Mouse (Mus musculus): ENCODE results near the gene Sfxn1.

The Sfxn1 gene

GRCm38 (mm10) chr13:54071606-54072331, at the start of gene Sfxn1:
Gene Sfxn1 (plus strand): TSS chr13:54071869.
- DNase-seq (ENCODE audit: low spot score): peak; percentile 75

- DNase-seq (ENCODE audit: low spot score): no peak
Observed at GRCm38 (mm10) chr13:54023311-54023710, 48.4 kb upstream of the Sfxn1 start.

GRCm38 (mm10) chr13:54027079-54027478, 44.6 kb upstream of the Sfxn1 start:
- no peak for DNase-seq (ENCODE audit: low spot score)

- no peak for DNase-seq (ENCODE audit: low spot score)
Observed at GRCm38 (mm10) chr13:54033653-54034052, 38.0 kb upstream of the Sfxn1 start.

GRCm38 (mm10) chr13:54035541-54035940, 36.1 kb upstream of the Sfxn1 start:
- peak; percentile 35 for DNase-seq (ENCODE audit: low spot score)

GRCm38 (mm10) chr13:54037936-54038335, 33.7 kb upstream of the Sfxn1 start:
- DNase-seq (ENCODE audit: low spot score): no peak

- DNase-seq (ENCODE audit: low spot score): no peak
Observed at GRCm38 (mm10) chr13:54040256-54040655, 31.4 kb upstream of the Sfxn1 start.

GRCm38 (mm10) chr13:54048679-54049352, 22.9 kb upstream of the Sfxn1 start:
- no peak for DNase-seq (ENCODE audit: low spot score)

- DNase-seq (ENCODE audit: low spot score): peak; percentile 77
Observed at GRCm38 (mm10) chr13:54051641-54052040, 20.0 kb upstream of the Sfxn1 start.

GRCm38 (mm10) chr13:54054962-54055361, 16.7 kb upstream of the Sfxn1 start:
- peak; percentile 67 for DNase-seq (ENCODE audit: low spot score)

GRCm38 (mm10) chr13:54055448-54055861, 16.2 kb upstream of the Sfxn1 start, which contains the start of gene Drd1:
Gene Drd1 (minus strand): TSS chr13:54055705.
- DNase-seq (ENCODE audit: low spot score): peak; percentile 87

GRCm38 (mm10) chr13:54062068-54062467, 9.6 kb upstream of the Sfxn1 start:
- no peak for DNase-seq (ENCODE audit: low spot score)

GRCm38 (mm10) chr13:54063292-54063691, 8.4 kb upstream of the Sfxn1 start:
- DNase-seq (ENCODE audit: low spot score): peak; percentile 81

- no peak for DNase-seq (ENCODE audit: low spot score)
Observed at GRCm38 (mm10) chr13:54066081-54066746, 5.5 kb upstream of the Sfxn1 start.

- no peak for DNase-seq (ENCODE audit: low spot score)
Observed at GRCm38 (mm10) chr13:54067617-54068166, 4.0 kb upstream of the Sfxn1 start.

- DNase-seq (ENCODE audit: low spot score): no peak
Observed at GRCm38 (mm10) chr13:54071011-54071410, 658 bp upstream of the Sfxn1 start.

- no peak for DNase-seq (ENCODE audit: low spot score)
Observed at GRCm38 (mm10) chr13:54072526-54073057, 923 bp downstream of the Sfxn1 start.

GRCm38 (mm10) chr13:54073066-54073465, 1.4 kb downstream of the Sfxn1 start:
- DNase-seq (ENCODE audit: low spot score): no peak

GRCm38 (mm10) chr13:54073491-54073890, 1.8 kb downstream of the Sfxn1 start:
- no peak for DNase-seq (ENCODE audit: low spot score)

- DNase-seq (ENCODE audit: low spot score): no peak
Observed at GRCm38 (mm10) chr13:54075416-54075815, 3.7 kb downstream of the Sfxn1 start.

- no peak for DNase-seq (ENCODE audit: low spot score)
Observed at GRCm38 (mm10) chr13:54076051-54076450, 4.4 kb downstream of the Sfxn1 start.

GRCm38 (mm10) chr13:54076762-54077460, 5.2 kb downstream of the Sfxn1 start:
- DNase-seq (ENCODE audit: low spot score): no peak

Measured in retina, embryonic 14.5 days (tissue).